Mouse (Mus musculus) neutrophil, adult 83 days (primary cell): ENCODE results near the gene Lmna. TPM values are rescaled to one million over a fixed set of nuclear protein-coding genes. Genes with fewer than 3 reads are reported as not detected.

Experiments
- total RNA-seq, 2 experiments: library from RNA; stranded (reverse); gene quantifications; one replicate each; pipeline ENCODE4 v1.2.4; 2023

Gene Lmna
- total RNA-seq: 10 to 100 TPM; 17.1 to 26.2 TPM

GRCm38 (mm10) chr3:88509692-88510420 lies at the start of gene Lmna:
TSS of gene Lmna (minus strand) at chr3:88509956.

GRCm38 (mm10) chr3:88553525-88553879 lies 43.7 kb upstream of the Lmna start, which contains the start of gene Ubqln4:
TSS of gene Ubqln4 (plus strand) at chr3:88553758.

DNA sequence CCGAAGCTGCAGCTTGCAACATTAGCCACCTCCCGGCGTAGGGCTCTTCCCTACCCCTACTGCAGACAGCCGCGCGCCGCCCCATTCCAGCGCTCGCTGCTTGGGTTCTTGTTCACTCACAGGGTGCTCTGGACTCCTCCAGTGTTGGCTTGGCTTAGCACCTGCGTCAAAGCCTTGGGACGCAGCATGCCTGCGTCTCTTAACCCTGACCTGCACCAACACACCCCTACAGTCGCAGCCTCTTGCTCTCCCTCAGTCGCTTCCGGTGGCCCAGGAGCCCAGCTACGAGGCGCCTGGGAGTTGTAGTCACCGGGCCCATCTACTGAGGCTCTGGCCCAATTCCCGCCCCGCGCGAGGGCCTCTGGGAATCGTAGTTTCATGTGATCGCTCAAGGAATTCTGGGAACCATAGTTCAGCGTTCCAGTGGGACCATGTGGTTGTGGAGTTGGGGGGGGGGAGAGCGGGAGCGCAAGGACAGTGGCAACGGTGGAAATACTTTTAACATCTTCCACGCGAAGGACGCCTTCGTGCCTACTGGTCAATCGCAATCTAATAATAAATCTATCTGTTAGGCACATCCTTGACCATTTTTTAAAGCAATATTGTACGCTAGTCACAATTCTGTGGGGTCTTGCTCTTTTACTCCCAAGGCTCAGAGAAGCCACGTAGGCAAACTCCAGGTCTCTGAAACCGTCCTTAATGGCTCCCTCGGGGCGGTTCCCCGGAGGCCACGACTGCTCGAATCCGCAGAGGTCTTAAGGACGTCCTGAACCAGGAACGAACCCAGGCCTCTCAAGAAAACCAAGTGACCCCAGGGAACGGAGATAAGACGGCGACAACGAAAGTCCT lies 43.1 kb upstream of the Lmna start, which contains the start of gene Lamtor2:
Lamtor2 (minus strand) TSS at position 399 of the 849 bp plus-strand sequence.

GRCm38 (mm10) chr3:88548180-88548917 lies 38.6 kb upstream of the Lmna start, which contains the start of gene Rab25:
TSS of gene Rab25 (minus strand) at chr3:88548300.

DNA sequence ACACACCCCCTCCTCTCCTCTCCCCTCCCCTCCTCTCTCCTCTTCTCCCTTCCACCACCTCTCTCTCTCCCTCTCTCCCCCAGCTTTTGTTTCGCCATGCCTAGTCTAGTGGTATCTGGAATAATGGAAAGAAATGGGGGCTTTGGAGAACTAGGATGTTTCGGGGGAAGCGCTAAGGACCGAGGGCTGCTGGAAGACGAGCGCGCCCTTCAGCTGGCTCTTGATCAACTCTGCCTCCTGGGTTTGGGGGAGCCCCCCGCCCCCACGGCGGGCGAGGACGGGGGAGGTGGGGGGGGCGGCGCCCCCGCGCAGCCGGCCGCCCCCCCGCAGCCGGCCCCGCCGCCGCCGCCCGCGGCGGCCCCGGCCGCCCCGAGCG lies 22.5 kb upstream of the Lmna start, which contains the start of gene Mex3a:
Mex3a (plus strand) TSS at position 97 of the 376 bp plus-strand sequence.

GRCm38 (mm10) chr3:88460983-88461696 lies 48.6 kb downstream of the Lmna start, which contains the start of gene Sema4a:
TSS of gene Sema4a (minus strand) at chr3:88461182.

Other genes with a start within 250 kb of the Lmna start
- gene Gm38392, start 222.7 kb downstream of the Lmna start, total RNA-seq: not detected
- gene Tsacc, start 213.0 kb downstream of the Lmna start, total RNA-seq: 1 to 10 TPM in 1 of 2 experiments, not detected in 1; 1.3 TPM
- 10 to 100 TPM; 66.6 to 69.9 TPM for gene Cct3, start 212.8 kb downstream of the Lmna start, total RNA-seq
- gene Glmp, start 184.9 kb downstream of the Lmna start, total RNA-seq: 100 to 1,000 TPM; 114 to 115 TPM
- gene Tmem79, start 173.8 kb downstream of the Lmna start, total RNA-seq: 1 to 10 TPM; 1.2 to 1.3 TPM
- gene Smg5, start 173.7 kb downstream of the Lmna start, total RNA-seq: 10 to 100 TPM; 48.0 to 51.9 TPM
- gene Paqr6, start 145.4 kb downstream of the Lmna start, total RNA-seq: 1 to 10 TPM in 1 of 2 experiments, under 1 TPM in 1; 0.46 to 1.1 TPM
- gene Bglap3, start 137.2 kb downstream of the Lmna start, total RNA-seq: 10 to 100 TPM; 15.2 to 25.3 TPM
- 10 to 100 TPM; 26.3 to 43.3 TPM for gene Bglap2, start 131.3 kb downstream of the Lmna start, total RNA-seq
- 100 to 1,000 TPM; 105 to 139 TPM for gene Bglap, start 125.5 kb downstream of the Lmna start, total RNA-seq
- 10 to 100 TPM; 59.0 to 65.4 TPM for gene Pmf1, start 99.6 kb downstream of the Lmna start, total RNA-seq
- gene Slc25a44, start 84.8 kb downstream of the Lmna start, total RNA-seq: 10 to 100 TPM; 16.1 to 16.3 TPM
- gene Sema4a, start 48.8 kb downstream of the Lmna start, total RNA-seq: 100 to 1,000 TPM; 296 to 331 TPM
- under 1 TPM; 0.20 to 0.33 TPM for gene Mex3a, start 22.4 kb upstream of the Lmna start, total RNA-seq
- not detected for gene Rab25, start 38.3 kb upstream of the Lmna start, total RNA-seq
- gene Lamtor2, start 43.1 kb upstream of the Lmna start, total RNA-seq: 10 to 100 TPM; 74.0 to 89.2 TPM
- 10 to 100 TPM; 20.0 to 20.2 TPM for gene Ubqln4, start 43.8 kb upstream of the Lmna start, total RNA-seq
- gene Ssr2, start 65.9 kb upstream of the Lmna start, total RNA-seq: 10 to 100 TPM; 77.9 to 78.3 TPM
- 100 to 1,000 TPM; 201 to 231 TPM for gene Arhgef2, start 96.0 kb upstream of the Lmna start, total RNA-seq
- under 1 TPM in 1 of 2 experiments, not detected in 1; 0.28 TPM for gene Rxfp4, start 143.2 kb upstream of the Lmna start, total RNA-seq
- 10 to 100 TPM; 64.7 to 80.3 TPM for gene Khdc4, start 175.8 kb upstream of the Lmna start, total RNA-seq
- 10 to 100 TPM; 41.5 to 50.4 TPM for gene Rit1, start 206.9 kb upstream of the Lmna start, total RNA-seq